Mouse (Mus musculus): ENCODE data around the gene Trpm5.

The Trpm5 gene

DNA sequence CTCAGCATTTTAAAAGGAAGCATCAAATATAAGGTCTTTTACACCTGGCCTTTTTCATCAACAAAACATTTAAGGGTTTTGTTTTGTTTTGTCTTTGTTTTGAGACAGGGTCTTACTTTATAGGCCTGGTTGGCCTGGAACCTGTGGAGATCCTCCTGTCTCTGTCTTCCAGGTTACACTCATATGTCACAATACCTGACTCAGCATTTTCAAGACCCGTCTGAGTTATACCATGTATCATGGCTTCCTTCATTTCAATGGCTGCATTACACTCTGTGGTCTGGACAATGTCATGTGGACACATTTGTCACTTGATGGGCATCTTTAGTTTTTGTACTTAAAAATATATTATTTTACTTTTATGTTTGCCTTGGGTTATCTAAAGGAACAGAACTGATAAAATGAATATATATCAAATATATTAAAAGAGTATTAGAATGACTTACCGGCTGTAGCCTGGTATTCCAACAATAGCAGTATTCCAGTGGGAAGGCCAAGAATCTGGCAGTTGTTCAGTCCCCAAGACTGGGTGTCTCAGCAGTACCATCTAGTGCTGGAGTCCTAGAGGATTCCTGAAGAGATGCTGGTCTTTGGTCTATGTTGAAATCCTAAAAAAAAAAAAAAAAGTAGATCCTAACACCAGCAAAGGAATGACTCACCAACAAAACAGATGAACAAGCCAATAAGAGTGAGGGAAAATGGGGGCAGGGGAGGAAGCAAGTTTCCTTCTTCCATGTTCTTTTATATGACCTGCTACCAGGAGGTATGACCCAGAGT, 50.2 kb downstream of the Trpm5 start:
- in situ Hi-C loops (cut with MboI, MseI), result no loop called here

- in situ Hi-C loops (cut with MboI, MseI), result no loop called here
These were observed 51.5 kb downstream of the Trpm5 start for GRCm38 (mm10) chr7:143042897-143043300.

DNA sequence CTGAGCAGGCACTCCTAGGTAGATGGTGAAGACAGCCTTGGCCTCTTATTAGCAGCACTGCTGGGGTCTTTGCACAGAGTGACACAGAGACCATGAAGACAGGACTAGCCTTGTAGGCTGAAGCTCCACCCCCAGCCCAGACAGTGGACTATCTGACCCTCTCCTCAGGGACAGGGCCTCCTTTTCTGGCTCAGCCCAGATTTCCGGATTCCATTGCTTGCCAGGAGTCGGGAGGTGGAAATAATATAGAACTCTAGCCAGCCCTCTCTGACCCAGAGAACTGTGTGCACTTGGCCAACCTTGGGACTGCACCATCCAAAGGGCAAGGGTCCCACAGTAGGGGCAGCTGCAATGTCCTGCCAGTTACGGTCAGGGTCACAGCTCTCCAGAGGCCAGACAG, 52.4 kb downstream of the Trpm5 start:
- in situ Hi-C loops (cut with MboI, MseI), result no loop called here

DNA sequence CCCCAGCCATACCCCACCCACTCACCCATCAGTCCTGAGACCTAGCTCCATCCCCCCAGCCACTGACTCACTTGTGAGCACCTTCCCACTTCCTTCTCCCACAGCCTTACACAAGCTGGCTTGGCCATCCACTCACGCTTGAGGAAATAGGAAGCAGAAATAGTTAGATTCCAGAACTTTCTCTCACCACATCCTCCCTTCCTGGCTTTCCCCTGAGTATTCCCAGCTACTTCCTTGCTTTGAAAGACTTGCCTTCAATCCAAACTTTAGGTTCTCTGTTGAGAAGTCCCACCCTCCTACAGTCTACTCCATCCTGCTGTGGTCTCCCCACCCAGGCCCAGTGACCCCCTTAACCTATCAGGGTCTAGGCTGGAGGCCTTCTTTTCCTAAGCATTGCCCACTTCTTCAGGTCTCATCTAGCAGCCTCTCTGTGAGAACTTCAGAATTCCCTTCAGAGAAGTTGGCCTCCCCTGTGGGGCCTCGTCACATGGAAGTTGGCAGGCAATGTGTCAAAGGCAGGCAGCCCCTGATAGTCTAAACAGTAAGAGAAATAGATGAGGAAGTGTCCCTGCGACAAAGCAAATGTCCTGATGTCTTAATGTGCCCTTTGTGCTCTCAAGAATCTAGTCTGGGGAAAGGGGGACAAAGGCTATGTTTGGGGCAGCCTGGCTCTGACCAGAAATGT, 53.2 kb downstream of the Trpm5 start:
- in situ Hi-C loops (cut with MboI, MseI), result no loop called here

DNA sequence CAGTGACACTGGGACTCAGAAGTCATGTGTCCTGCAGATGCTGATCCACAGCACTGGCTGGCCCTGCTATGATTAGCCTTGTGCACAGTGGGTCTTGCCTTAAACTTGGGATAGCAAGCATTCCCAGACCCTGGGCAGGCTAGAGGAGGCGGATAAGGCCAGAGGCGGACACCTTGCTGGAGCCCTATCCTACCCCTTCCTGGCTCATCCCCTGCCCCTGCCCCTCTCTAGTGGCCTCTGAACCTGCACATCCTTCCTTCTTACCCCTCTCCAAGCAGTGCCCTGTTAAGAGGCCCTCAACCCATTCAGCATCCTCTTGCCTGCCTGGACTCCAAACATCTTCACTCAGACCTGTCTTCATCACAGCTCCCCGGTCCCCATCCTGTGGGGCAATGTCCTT, 53.9 kb downstream of the Trpm5 start:
- in situ Hi-C loops (cut with MboI, MseI), result no loop called here

GRCm38 (mm10) chr7:143038174-143038931, 56.1 kb downstream of the Trpm5 start:
- in situ Hi-C loops (cut with MboI, MseI), result no loop called here

DNA sequence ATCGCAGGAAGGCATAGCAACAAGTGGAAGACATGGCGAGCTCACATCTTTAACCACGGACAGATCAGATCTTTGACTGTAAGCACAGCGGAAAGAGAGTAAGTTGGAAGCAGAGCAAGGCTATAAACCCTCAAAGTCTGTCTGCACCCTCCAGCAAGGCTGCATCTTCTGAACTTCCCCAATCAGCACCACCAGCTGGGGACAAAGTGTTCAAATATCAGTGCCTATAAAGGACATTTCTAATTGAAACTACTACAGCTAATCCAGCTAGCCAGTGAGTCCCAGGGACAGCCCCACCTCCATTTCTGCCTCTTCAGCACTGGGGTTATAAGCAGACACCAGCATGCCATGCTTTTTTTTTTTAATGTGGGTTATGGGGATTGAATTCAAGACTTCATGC, 57.1 kb downstream of the Trpm5 start:
- in situ Hi-C loops (cut with MboI, MseI), result no loop called here

DNA sequence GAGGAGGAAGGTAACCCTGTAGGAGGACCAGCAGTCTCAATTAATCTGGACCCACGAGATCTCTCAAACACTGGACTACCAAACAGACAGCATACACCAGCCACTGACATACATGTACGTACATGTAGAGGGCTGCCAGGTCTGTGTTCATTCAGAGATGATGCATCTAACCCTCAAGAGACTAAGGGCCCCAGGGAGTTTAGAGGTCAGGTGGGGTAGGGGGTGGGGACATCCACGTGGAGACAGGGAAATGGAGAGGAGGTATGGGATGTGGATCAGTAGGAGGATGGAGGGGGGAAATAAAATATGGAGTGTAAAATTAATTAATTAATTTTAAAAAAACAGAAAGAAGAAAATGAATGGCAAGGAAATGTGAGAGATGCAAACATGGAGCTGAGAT, 57.7 kb downstream of the Trpm5 start:
- in situ Hi-C loops (cut with MboI, MseI), result no loop called here

- in situ Hi-C loops (cut with MboI, MseI), result no loop called here
These were observed 59.7 kb downstream of the Trpm5 start for GRCm38 (mm10) chr7:143034519-143035450.

GRCm38 (mm10) chr7:143034112-143034511, 60.3 kb downstream of the Trpm5 start:
- in situ Hi-C loops (cut with MboI, MseI), result no loop called here

- in situ Hi-C loops (cut with MboI, MseI), result no loop called here
These were observed 60.9 kb downstream of the Trpm5 start for GRCm38 (mm10) chr7:143033581-143033980.

GRCm38 (mm10) chr7:143031816-143032215, 62.6 kb downstream of the Trpm5 start:
- in situ Hi-C loops (cut with MboI, MseI), result no loop called here

- in situ Hi-C loops (cut with MboI, MseI), result no loop called here
These were observed 67.2 kb downstream of the Trpm5 start for GRCm38 (mm10) chr7:143027196-143027595.

DNA sequence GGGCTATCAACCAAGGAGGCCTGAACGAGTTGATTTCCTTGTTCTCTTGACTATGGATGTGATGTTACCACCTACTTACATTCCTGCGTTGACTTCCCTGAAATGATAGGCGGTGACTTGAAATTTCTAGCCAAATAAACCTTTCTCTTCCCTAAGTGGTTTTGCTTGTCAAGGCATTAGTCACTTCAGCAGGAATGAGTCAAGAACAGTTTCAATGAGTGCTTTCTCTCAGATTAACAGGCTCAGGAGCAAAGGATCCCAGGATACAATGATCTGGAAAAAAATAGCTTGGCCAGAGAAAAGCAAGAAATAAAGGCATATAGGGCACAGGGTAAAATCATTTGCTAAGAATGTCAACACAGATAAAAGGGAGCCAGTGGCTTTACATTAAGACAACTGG, 68.9 kb downstream of the Trpm5 start:
- in situ Hi-C loops (cut with MboI, MseI), result no loop called here

- in situ Hi-C loops (cut with MboI, MseI), result no loop called here
These were observed 70.1 kb downstream of the Trpm5 start for GRCm38 (mm10) chr7:143024293-143024692.

DNA sequence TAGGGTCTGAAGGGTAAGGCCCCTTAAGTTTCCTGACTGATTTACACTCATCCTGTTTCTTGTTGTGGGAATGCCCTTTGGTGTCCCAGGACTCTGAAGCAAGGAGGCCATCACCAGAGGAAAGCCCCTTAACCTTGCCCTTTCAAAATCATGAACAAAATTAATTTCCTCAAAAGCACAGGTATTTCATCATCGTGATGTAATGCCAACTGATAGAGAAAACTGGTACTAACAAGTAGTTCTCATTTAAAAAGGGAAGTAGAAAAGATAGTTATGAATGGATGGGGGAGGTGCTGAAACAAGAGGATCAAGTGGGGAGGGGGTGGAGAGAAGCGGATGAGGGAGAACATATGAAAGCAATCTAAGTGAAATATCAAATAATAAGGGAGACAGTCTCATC, 70.9 kb downstream of the Trpm5 start:
- in situ Hi-C loops (cut with MboI, MseI), result no loop called here

- in situ Hi-C loops (cut with MboI, MseI), result no loop called here
These were observed 72.9 kb downstream of the Trpm5 start for GRCm38 (mm10) chr7:143021356-143022164.

- in situ Hi-C loops (cut with MboI, MseI), result no loop called here
These were observed 73.7 kb downstream of the Trpm5 start for GRCm38 (mm10) chr7:143020764-143021163.

- in situ Hi-C loops (cut with MboI, MseI), result no loop called here
These were observed 74.4 kb downstream of the Trpm5 start for GRCm38 (mm10) chr7:143020040-143020439.

All from T-helper 17 cell (primary cell).